In the genomic region with DNA sequence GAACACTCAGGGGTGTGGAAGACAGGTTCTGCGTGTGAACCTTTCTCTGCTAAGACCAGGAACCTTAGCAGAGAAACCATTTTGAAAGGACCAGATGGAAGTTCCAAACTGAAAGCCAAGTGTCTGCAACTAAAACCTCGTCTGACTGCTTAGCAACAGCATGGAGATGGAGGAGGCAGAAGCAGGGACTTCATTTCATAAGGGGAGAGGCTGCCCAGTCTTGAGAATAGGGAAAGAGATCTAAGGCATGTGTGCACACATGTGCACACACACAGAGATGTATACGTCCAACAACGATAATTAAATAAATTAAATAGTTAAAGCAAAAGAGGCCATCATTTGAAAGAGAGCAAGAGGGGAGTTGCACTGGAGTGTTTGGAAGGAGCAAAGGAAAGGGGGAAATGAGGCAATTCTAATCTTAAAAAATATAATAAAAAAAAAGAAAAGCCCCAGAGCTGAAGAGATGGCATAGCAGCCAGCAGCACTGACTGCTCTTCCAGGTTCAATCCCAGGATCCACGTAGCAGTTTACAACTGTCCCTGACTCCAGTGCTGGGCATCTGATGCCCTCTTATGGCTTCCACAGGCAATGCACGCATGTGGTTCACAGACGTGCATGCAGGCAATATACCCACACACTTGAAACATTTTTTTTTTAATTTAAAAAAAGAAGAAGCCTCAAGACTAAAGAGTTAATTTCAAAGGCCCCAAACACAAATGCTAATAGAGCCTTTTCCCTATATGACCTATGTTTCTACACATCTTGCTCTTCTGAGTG, we compare ENCODE assay signal across 8 mouse cellular contexts. TPM values are rescaled to one million over a fixed set of nuclear protein-coding genes. Genes with fewer than 3 reads are reported as not detected.
DNase-seq lines count a peak whose midpoint lies in the region; ATAC-seq lines count a peak whose summit lies in the region.

No protein-coding gene starts in this region.

- H3K4me2 ChIP-seq in forebrain, embryonic 11.5 days (ENCODE audit: low read depth, low read length, severe bottlenecking): no peak overlapping the region
- H3K4me2 ChIP-seq in embryonic facial prominence, embryonic 13.5 days: no peak overlapping the region
- no peak overlapping the region for H3K4me2 ChIP-seq in lung, embryonic 16.5 days (ENCODE audit: low read depth, low read length)

- H3K4me3 ChIP-seq in forebrain, embryonic 11.5 days (ENCODE audit: low read depth, low read length): no peak overlapping the region
- no peak overlapping the region for H3K4me3 ChIP-seq in forebrain, embryonic 10.5 days
- no peak overlapping the region for H3K4me3 ChIP-seq in embryonic facial prominence, embryonic 13.5 days
- H3K4me3 ChIP-seq in lung, embryonic 16.5 days (ENCODE audit: low read length): no peak overlapping the region

- 54% methylated on average over 7 of the region's 7 CpGs for WGBS in forebrain, embryonic 11.5 days
- 57% methylated on average over 7 of the region's 7 CpGs for WGBS in forebrain, embryonic 10.5 days
- WGBS in embryonic facial prominence, embryonic 13.5 days: 45% methylated on average over 7 of the region's 7 CpGs
- 54% methylated on average over 7 of the region's 7 CpGs for WGBS in lung, embryonic 16.5 days

- H3K27me3 ChIP-seq in forebrain, embryonic 11.5 days (ENCODE audit: control insufficient read depth, insufficient read depth, low read length): no peaks in the 10 kb centered on the region
- no peaks in the 10 kb centered on the region for H3K27me3 ChIP-seq in forebrain, embryonic 10.5 days (ENCODE audit: poor library complexity, severe bottlenecking)
- H3K27me3 ChIP-seq in embryonic facial prominence, embryonic 13.5 days: no peaks in the 10 kb centered on the region
- no peaks in the 10 kb centered on the region for H3K27me3 ChIP-seq in lung, embryonic 16.5 days (ENCODE audit: control insufficient read depth, insufficient read depth, low read depth, low read length)

- no peaks in the 10 kb centered on the region for H3K36me3 ChIP-seq in forebrain, embryonic 11.5 days (ENCODE audit: control insufficient read depth, insufficient read depth, low read length)
- peaks cover 10% of the 10 kb centered on the region for H3K36me3 ChIP-seq in forebrain, embryonic 10.5 days (replicated peaks)
- H3K36me3 ChIP-seq in embryonic facial prominence, embryonic 13.5 days: no peaks in the 10 kb centered on the region
- H3K36me3 ChIP-seq in lung, embryonic 16.5 days (ENCODE audit: control insufficient read depth, insufficient read depth, low read length): no peaks in the 10 kb centered on the region

- no peak overlapping the region for H3K9ac ChIP-seq in forebrain, embryonic 11.5 days (ENCODE audit: low read length)
- H3K9ac ChIP-seq in embryonic facial prominence, embryonic 13.5 days: no peak overlapping the region
- H3K9ac ChIP-seq in lung, embryonic 16.5 days (ENCODE audit: low read length): no peak overlapping the region

- peak; percentile 62 for DNase-seq in forebrain, embryonic 11.5 days (ENCODE audit: low spot score)
- DNase-seq in forebrain, embryonic 10.5 days (ENCODE audit: extremely low spot score, low spot score): no peak
- peak; percentile 75 for DNase-seq in adrenal gland, postnatal 14 days
- peak; percentile 71 for DNase-seq in layer of hippocampus, adult 11-12 months (ENCODE audit: low spot score)
- peak; percentile 64 for DNase-seq in right cerebral cortex, adult 18-20 months

- peak; percentile 69; the same call in 1 of the 2 replicates for ATAC-seq in forebrain, embryonic 11.5 days (replicated peaks; ENCODE audit: low FRiP score)
- 0 out of 2 replicates have a peak, but pooled peaks have one; percentile 49 for ATAC-seq in embryonic facial prominence, embryonic 13.5 days (ENCODE audit: insufficient number of reproducible peaks, insufficient read depth, low FRiP score, low TSS enrichment, low read depth)
- ATAC-seq in hematopoietic stem cell, adult 5-6 weeks (replicated peaks in 1 of 2; ENCODE audit: insufficient read depth in 1 of 2, low FRiP score in 2 of 2, low TSS enrichment in 1 of 2, low read depth in 1 of 2, poor library complexity in 2 of 2, severe bottlenecking in 2 of 2): peak; percentile 83 to 85
- peak; percentile 67; the same call in 1 of the 2 replicates for ATAC-seq in lung, embryonic 16.5 days (ENCODE audit: low read depth)

- no peaks in the 10 kb centered on the region for H3K9me3 ChIP-seq in forebrain, embryonic 11.5 days (ENCODE audit: control insufficient read depth, low read length)
- no peaks in the 10 kb centered on the region for H3K9me3 ChIP-seq in forebrain, embryonic 10.5 days
- no peaks in the 10 kb centered on the region for H3K9me3 ChIP-seq in embryonic facial prominence, embryonic 13.5 days
- H3K9me3 ChIP-seq in lung, embryonic 16.5 days (ENCODE audit: control insufficient read depth, low read length): no peaks in the 10 kb centered on the region

- H3K27ac ChIP-seq in forebrain, embryonic 11.5 days (ENCODE audit: low read depth, low read length): no peak overlapping the region
- H3K27ac ChIP-seq in forebrain, embryonic 10.5 days: no peak overlapping the region
- no peak overlapping the region for H3K27ac ChIP-seq in embryonic facial prominence, embryonic 13.5 days
- H3K27ac ChIP-seq in lung, embryonic 16.5 days (ENCODE audit: low read length): no peak overlapping the region

- no peaks in the 10 kb centered on the region; the same call in 1 of the 2 replicates for H3K4me1 ChIP-seq in forebrain, embryonic 11.5 days (replicated peaks; ENCODE audit: control insufficient read depth, insufficient read depth, low read length)
- H3K4me1 ChIP-seq in forebrain, embryonic 10.5 days: peaks cover 31% of the 10 kb centered on the region
- H3K4me1 ChIP-seq in embryonic facial prominence, embryonic 13.5 days: peaks cover 10% of the 10 kb centered on the region; the same call in 1 of the 2 replicates
- H3K4me1 ChIP-seq in lung, embryonic 16.5 days (replicated peaks; ENCODE audit: control insufficient read depth, insufficient read depth, low read length): no peaks in the 10 kb centered on the region

RNA-seq across cellular contexts. Expression of gene Ninl, which starts 38.6 kb away (rescaled TPM):
- 26.7 and 28.7 TPM in 2 replicates for polyA plus RNA-seq in forebrain, embryonic 11.5 days (2014; fragmentation: Nextera tagmentation; extraction: Ambion mirVana)
- polyA plus RNA-seq in forebrain, embryonic 10.5 days (2016; fragmentation: Nextera tagmentation; extraction: Ambion mirVana): 25.7 and 28.5 TPM in 2 replicates
- total RNA-seq in adrenal gland, postnatal 14 days (2021): 18.9 and 21.8 TPM in 2 replicates
- polyA plus RNA-seq in embryonic facial prominence, embryonic 13.5 days (2015; fragmentation: Nextera tagmentation; extraction: Ambion mirVana): 8.4 and 11.1 TPM in 2 replicates
- 1.7 and 7.1 TPM in 2 replicates for total RNA-seq in hematopoietic stem cell, adult 5-6 weeks (2017)
- 8.7 and 9.7 TPM in 2 replicates for polyA plus RNA-seq in lung, embryonic 16.5 days (2015; fragmentation: Nextera tagmentation; extraction: Ambion mirVana)

RNA-seq across cellular contexts. Expression of gene Nanp, which starts 38.6 kb away (rescaled TPM):
- polyA plus RNA-seq in forebrain, embryonic 11.5 days (2014; fragmentation: Nextera tagmentation; extraction: Ambion mirVana): 46.5 and 51.9 TPM in 2 replicates
- polyA plus RNA-seq in forebrain, embryonic 10.5 days (2016; fragmentation: Nextera tagmentation; extraction: Ambion mirVana): 55.2 and 63.9 TPM in 2 replicates
- total RNA-seq in adrenal gland, postnatal 14 days (2021): 10.8 and 13.4 TPM in 2 replicates
- 52.5 and 53.9 TPM in 2 replicates for polyA plus RNA-seq in embryonic facial prominence, embryonic 13.5 days (2015; fragmentation: Nextera tagmentation; extraction: Ambion mirVana)
- total RNA-seq in hematopoietic stem cell, adult 5-6 weeks (2017): 17.9 and 18.4 TPM in 2 replicates
- polyA plus RNA-seq in lung, embryonic 16.5 days (2015; fragmentation: Nextera tagmentation; extraction: Ambion mirVana): 46.4 and 48.9 TPM in 2 replicates
